In genomic region chr7:16914453-16915343, GRCm38 (mm10) we compare ENCODE assay signal across 11 mouse cellular contexts. TPM values are rescaled to one million over a fixed set of nuclear protein-coding genes. Genes with fewer than 3 reads are reported as not detected.
DNase-seq lines count a peak whose midpoint lies in the region; ATAC-seq and TF ChIP-seq lines count a peak whose summit lies in the region.
"Had no signal": no experiment of that assay in that cellular context is flagged by ENCODE, and none has a peak within 500 bp of the region (broad histone marks: within the 10 kb centered on the region; RNA-seq: fewer than 3 reads in every experiment).

No protein-coding gene starts in this region.

- DNase-seq in hindbrain, embryonic 11.5 days (ENCODE audit: low spot score), result no peak
- no peak for DNase-seq in CH12.LX (ENCODE audit: extremely low read depth)
- no peak for DNase-seq in MEL (ENCODE audit: low read depth, low spot score)
- DNase-seq in hindbrain, embryonic 14.5 days (ENCODE audit: low spot score), result no peak
- no peak for DNase-seq in spleen, postnatal 4 days (ENCODE audit: low spot score in 2 of 2)
- DNase-seq in kidney, adult 18-20 months, result no peak
- no peak for DNase-seq in B cell, adult 2 months

- no peak overlapping the region for H3K4me3 ChIP-seq in hindbrain, embryonic 13.5 days
- no peak overlapping the region for H3K4me3 ChIP-seq in hindbrain, embryonic 11.5 days (ENCODE audit: low read depth, low read length)
- H3K4me3 ChIP-seq in CH12.LX (replicated peaks in 1 of 3; ENCODE audit: low read depth in 2 of 3, low read length in 2 of 3, poor library complexity in 1 of 3) (no peak overlapping the region), MEL (ENCODE audit: control insufficient read depth in 1 of 2, insufficient read depth in 1 of 2, low read depth in 2 of 2, low read length in 2 of 2) (no peak overlapping the region)
- H3K4me3 ChIP-seq in hindbrain, embryonic 14.5 days (replicated peaks; ENCODE audit: low read length), result no peak overlapping the region
- H3K4me3 ChIP-seq: liver, embryonic 15.5 days had no signal

- H3K4me2 ChIP-seq in hindbrain, embryonic 13.5 days, result no peak overlapping the region
- no peak overlapping the region for H3K4me2 ChIP-seq in hindbrain, embryonic 11.5 days (replicated peaks; ENCODE audit: low read depth, low read length)
- H3K4me2 ChIP-seq in CH12.LX (ENCODE audit: insufficient read depth, low read depth, poor library complexity, severe bottlenecking), result no peak overlapping the region
- H3K4me2 ChIP-seq in hindbrain, embryonic 14.5 days (replicated peaks), result no peak overlapping the region
- H3K4me2 ChIP-seq: liver, embryonic 15.5 days had no signal

- no peak overlapping the region for H3K9ac ChIP-seq in hindbrain, embryonic 13.5 days
- H3K9ac ChIP-seq in hindbrain, embryonic 11.5 days (ENCODE audit: low read depth, low read length), result no peak overlapping the region
- H3K9ac ChIP-seq in CH12.LX (ENCODE audit: insufficient read depth, low read depth) (no peak overlapping the region), MEL (ENCODE audit: control insufficient read depth, low read depth, low read length, poor library complexity, severe bottlenecking) (no peak overlapping the region)
- no peak overlapping the region for H3K9ac ChIP-seq in hindbrain, embryonic 14.5 days
- H3K9ac ChIP-seq: liver, embryonic 15.5 days had no signal

- H3K36me3 ChIP-seq in hindbrain, embryonic 13.5 days, result peaks cover 59% of the 10 kb centered on the region
- H3K36me3 ChIP-seq in hindbrain, embryonic 11.5 days (ENCODE audit: control insufficient read depth, insufficient read depth, low read length), result peaks cover 11% of the 10 kb centered on the region
- peaks cover 51 to 90% of the 10 kb centered on the region in 2 experiments for H3K36me3 ChIP-seq in CH12.LX (replicated peaks in 1 of 2; ENCODE audit: control insufficient read depth in 1 of 2, insufficient read depth in 1 of 2, low read length in 1 of 2)
- H3K36me3 ChIP-seq in MEL (ENCODE audit: control insufficient read depth in 1 of 2, insufficient read depth in 2 of 2, low read length in 2 of 2), result peaks cover 0 to 8% of the 10 kb centered on the region in 2 experiments
- H3K36me3 ChIP-seq in hindbrain, embryonic 14.5 days (replicated peaks; ENCODE audit: control insufficient read depth, insufficient read depth), result peaks cover 65% of the 10 kb centered on the region

- TF ChIP-seq RAD21 in CH12.LX (IDR thresholded peaks at IDR 0.05; ENCODE audit: low read depth, low read length), result no peak
- TF ChIP-seq RAD21 in MEL (IDR thresholded peaks at IDR 0.05; ENCODE audit: low read depth, low read length), result no peak

- dilution Hi-C loops in CH12.LX (cut with MboI; ENCODE audit: extremely low pct_ligation_motif_present, extremely low pct_unique_long_range_greater_than_20kb, low sequenced_read_pairs), result no loop called here

- no peak for TF ChIP-seq EP300 in CH12.LX (IDR thresholded peaks at IDR 0.05; ENCODE audit: low read length)
- TF ChIP-seq EP300 in MEL (IDR thresholded peaks at IDR 0.05; ENCODE audit: low read depth in 1 of 2, low read length in 2 of 2), result no peak

- TF ChIP-seq CTCF in CH12.LX (conservative IDR thresholded peaks at IDR 0.05 in 1 of 2, IDR thresholded peaks at IDR 0.05 in 1 of 2; ENCODE audit: low read depth in 2 of 2, low read length in 2 of 2) (no peak), MEL (IDR thresholded peaks at IDR 0.05 in 2 of 3, conservative IDR thresholded peaks at IDR 0.05 in 1 of 3; ENCODE audit: control insufficient read depth in 1 of 3, insufficient read depth in 1 of 3, low read depth in 2 of 3, low read length in 3 of 3, poor library complexity in 1 of 3, severe bottlenecking in 1 of 3) (no peak)

- H3K79me2 ChIP-seq in CH12.LX (replicated peaks; ENCODE audit: control insufficient read depth, extremely low read depth, insufficient read depth, poor library complexity, severe bottlenecking), result 0 out of 2 replicates have a peak, but pooled peaks cover 4% of the 10 kb centered on the region
- H3K79me2 ChIP-seq in MEL (ENCODE audit: control insufficient read depth, insufficient read depth, low read length, poor library complexity), result peaks cover 6% of the 10 kb centered on the region; the same call in 1 of the 2 replicates

- ATAC-seq in hindbrain, embryonic 13.5 days (ENCODE audit: low FRiP score), result no peak
- no peak for ATAC-seq in hindbrain, embryonic 11.5 days (ENCODE audit: low FRiP score)
- ATAC-seq in hindbrain, embryonic 14.5 days (ENCODE audit: low FRiP score), result no peak

- in situ Hi-C loops in CH12.LX (cut with MboI; ENCODE audit: low pct_ligation_motif_present, low pct_unique_long_range_greater_than_20kb, low sequenced_read_pairs), result no loop called here

- H3K9me3 ChIP-seq in hindbrain, embryonic 13.5 days, result no peaks in the 10 kb centered on the region
- H3K9me3 ChIP-seq in hindbrain, embryonic 11.5 days (ENCODE audit: control insufficient read depth, low read length), result no peaks in the 10 kb centered on the region
- H3K9me3 ChIP-seq in CH12.LX (replicated peaks; ENCODE audit: low read length), result no peaks in the 10 kb centered on the region
- no peaks in the 10 kb centered on the region for H3K9me3 ChIP-seq in MEL (replicated peaks; ENCODE audit: insufficient read depth, low read length)
- no peaks in the 10 kb centered on the region for H3K9me3 ChIP-seq in hindbrain, embryonic 14.5 days (ENCODE audit: control insufficient read depth, low read length)
- H3K9me3 ChIP-seq: liver, embryonic 15.5 days had no signal

- H3K27ac ChIP-seq in hindbrain, embryonic 13.5 days, result peak overlapping the region; percentile 55; the same call in 1 of the 2 replicates
- H3K27ac ChIP-seq in hindbrain, embryonic 11.5 days (ENCODE audit: low read depth, low read length), result no peak overlapping the region
- H3K27ac ChIP-seq in CH12.LX (ENCODE audit: insufficient read depth, low read depth) (no peak overlapping the region), MEL (ENCODE audit: control insufficient read depth, low read depth, low read length) (no peak overlapping the region)
- H3K27ac ChIP-seq in hindbrain, embryonic 14.5 days, result 0 out of 2 replicates have a peak overlapping the region, but pooled peaks have one; percentile 26
- H3K27ac ChIP-seq: liver, embryonic 15.5 days had no signal

- WGBS in hindbrain, embryonic 13.5 days, result 86% methylated on average over 18 of the region's 18 CpGs
- WGBS in hindbrain, embryonic 11.5 days, result 87% methylated on average over 18 of the region's 18 CpGs
- WGBS in hindbrain, embryonic 14.5 days, result 84% methylated on average over 18 of the region's 18 CpGs

- peaks cover 54% of the 10 kb centered on the region for H3K4me1 ChIP-seq in hindbrain, embryonic 13.5 days (replicated peaks)
- peaks cover 7% of the 10 kb centered on the region for H3K4me1 ChIP-seq in hindbrain, embryonic 11.5 days (replicated peaks; ENCODE audit: control insufficient read depth, insufficient read depth, low read length)
- peaks cover 0 to 31% of the 10 kb centered on the region in 2 experiments; a peak in 2 of 4 replicates for H3K4me1 ChIP-seq in CH12.LX (ENCODE audit: control insufficient read depth in 1 of 2, insufficient read depth in 2 of 2)
- H3K4me1 ChIP-seq in MEL (ENCODE audit: control insufficient read depth in 1 of 2, insufficient read depth in 2 of 2, low read length in 2 of 2), result peaks cover 2 to 14% of the 10 kb centered on the region in 2 experiments; a peak in 3 of 4 replicates
- H3K4me1 ChIP-seq in hindbrain, embryonic 14.5 days (replicated peaks; ENCODE audit: control insufficient read depth, insufficient read depth, low read length), result peaks cover 13% of the 10 kb centered on the region

- TF ChIP-seq POLR2A in CH12.LX (IDR thresholded peaks at IDR 0.05; ENCODE audit: low read depth, low read length) (no peak), MEL (IDR thresholded peaks at IDR 0.05; ENCODE audit: control insufficient read depth in 1 of 2, insufficient read depth in 1 of 2, low read depth in 1 of 2, low read length in 2 of 2, poor library complexity in 1 of 2) (no peak)

- no peaks in the 10 kb centered on the region for H3K27me3 ChIP-seq in hindbrain, embryonic 13.5 days
- no peaks in the 10 kb centered on the region for H3K27me3 ChIP-seq in hindbrain, embryonic 11.5 days (ENCODE audit: control insufficient read depth, insufficient read depth, low read length)
- H3K27me3 ChIP-seq in CH12.LX (replicated peaks) (no peaks in the 10 kb centered on the region), MEL (ENCODE audit: control insufficient read depth in 1 of 2, insufficient read depth in 2 of 2, low read length in 2 of 2) (no peaks in the 10 kb centered on the region)
- H3K27me3 ChIP-seq in hindbrain, embryonic 14.5 days (ENCODE audit: control insufficient read depth, insufficient read depth, low read length), result no peaks in the 10 kb centered on the region
- H3K27me3 ChIP-seq: Patski had no signal

RNA-seq across cellular contexts. Expression of gene Ptgir, which starts 8.4 kb away (rescaled TPM):
- polyA plus RNA-seq in hindbrain, embryonic 13.5 days (2015; fragmentation: Nextera tagmentation; extraction: Ambion mirVana), result 0.78 and 0.83 TPM in 2 replicates
- polyA plus RNA-seq in hindbrain, embryonic 11.5 days (2014; fragmentation: Nextera tagmentation; extraction: Ambion mirVana), result 0.56 and 0.81 TPM in 2 replicates
- total RNA-seq in CH12.LX (2012; rRNA removed), result 7.0 and 7.5 TPM in 2 replicates
- total RNA-seq in CH12.LX (2014; rRNA removed), result 2.7 and 3.8 TPM in 2 replicates
- 31.1 and 33.3 TPM in 2 replicates for polyA plus RNA-seq in CH12.LX (2012; ENCODE audit: insufficient read length, low read depth)
- 19.6 and 22.8 TPM in 2 replicates for total RNA-seq in MEL (2012; rRNA removed)
- polyA plus RNA-seq in MEL (2012; ENCODE audit: insufficient read depth in 1 of 2, insufficient read length in 2 of 2, low read depth in 1 of 2, low replicate concordance in 2 of 2, missing spikeins in 1 of 2), result 10 to 100 TPM in 1 of 2 experiments, not detected in 1; 23.7 TPM
- polyA plus RNA-seq in hindbrain, embryonic 14.5 days (2014; fragmentation: Nextera tagmentation; extraction: Ambion mirVana), result 0.26 TPM in 1 of 2 replicates, not detected in the other
- total RNA-seq: layer of hippocampus, postnatal 36 days had no signal
- polyA plus RNA-seq: Patski had no signal

RNA-seq across cellular contexts. Expression of gene Calm3, which starts 9.2 kb away (rescaled TPM):
- 307 and 317 TPM in 2 replicates for polyA plus RNA-seq in hindbrain, embryonic 13.5 days (2015; fragmentation: Nextera tagmentation; extraction: Ambion mirVana)
- polyA plus RNA-seq in hindbrain, embryonic 11.5 days (2014; fragmentation: Nextera tagmentation; extraction: Ambion mirVana), result 322 and 337 TPM in 2 replicates
- total RNA-seq in CH12.LX (2012; rRNA removed) (312 and 326 TPM in 2 replicates), CH12.LX (2014; rRNA removed) (277 and 294 TPM in 2 replicates), MEL (2012; rRNA removed) (450 and 482 TPM in 2 replicates)
- polyA plus RNA-seq in CH12.LX (2012; ENCODE audit: insufficient read length, low read depth) (623 and 775 TPM in 2 replicates), MEL (2012; ENCODE audit: insufficient read depth in 1 of 2, insufficient read length in 2 of 2, low read depth in 1 of 2, low replicate concordance in 2 of 2, missing spikeins in 1 of 2) (1,000 to 10,000 TPM in 1 of 2 experiments, 100 to 1,000 TPM in 1; 515 to 1,030 TPM)
- 510 and 527 TPM in 2 replicates for polyA plus RNA-seq in hindbrain, embryonic 14.5 days (2014; fragmentation: Nextera tagmentation; extraction: Ambion mirVana)

RNA-seq across cellular contexts. Expression of gene Gng8, which starts 23.1 kb away (rescaled TPM):
- polyA plus RNA-seq in hindbrain, embryonic 13.5 days (2015; fragmentation: Nextera tagmentation; extraction: Ambion mirVana), result 6.1 and 8.2 TPM in 2 replicates
- polyA plus RNA-seq in hindbrain, embryonic 11.5 days (2014; fragmentation: Nextera tagmentation; extraction: Ambion mirVana), result 9.0 and 11.0 TPM in 2 replicates
- total RNA-seq in CH12.LX (2012; rRNA removed), result 0.25 TPM in 1 of 2 replicates, not detected in the other
- not detected in 2 replicates for total RNA-seq in CH12.LX (2014; rRNA removed)
- 2.4 and 2.5 TPM in 2 replicates for polyA plus RNA-seq in CH12.LX (2012; ENCODE audit: insufficient read length, low read depth)
- total RNA-seq in MEL (2012; rRNA removed), result 0.39 TPM in 1 of 2 replicates, not detected in the other
- polyA plus RNA-seq in MEL (2012; ENCODE audit: insufficient read depth in 1 of 2, insufficient read length in 2 of 2, low read depth in 1 of 2, low replicate concordance in 2 of 2, missing spikeins in 1 of 2), result 1 to 10 TPM in 1 of 2 experiments, not detected in 1; 2.2 TPM
- 0.78 and 2.5 TPM in 2 replicates for polyA plus RNA-seq in hindbrain, embryonic 14.5 days (2014; fragmentation: Nextera tagmentation; extraction: Ambion mirVana)

RNA-seq across cellular contexts. Expression of gene Pnmal2, which starts 29.8 kb away (rescaled TPM):
- polyA plus RNA-seq in hindbrain, embryonic 13.5 days (2015; fragmentation: Nextera tagmentation; extraction: Ambion mirVana), result 110 and 117 TPM in 2 replicates
- 7.8 and 11.0 TPM in 2 replicates for polyA plus RNA-seq in hindbrain, embryonic 11.5 days (2014; fragmentation: Nextera tagmentation; extraction: Ambion mirVana)
- total RNA-seq in CH12.LX (2012; rRNA removed), result 0.21 and 0.38 TPM in 2 replicates
- total RNA-seq in CH12.LX (2014; rRNA removed), result not detected in 2 replicates
- polyA plus RNA-seq in CH12.LX (2012; ENCODE audit: insufficient read length, low read depth), result 0.09 TPM in 1 of 2 replicates, not detected in the other
- total RNA-seq in MEL (2012; rRNA removed), result not detected in 2 replicates
- under 1 TPM in 1 of 2 experiments, not detected in 1; 0.07 TPM for polyA plus RNA-seq in MEL (2012; ENCODE audit: insufficient read depth in 1 of 2, insufficient read length in 2 of 2, low read depth in 1 of 2, low replicate concordance in 2 of 2, missing spikeins in 1 of 2)
- polyA plus RNA-seq in hindbrain, embryonic 14.5 days (2014; fragmentation: Nextera tagmentation; extraction: Ambion mirVana), result 96.1 and 96.4 TPM in 2 replicates

RNA-seq across cellular contexts. Expression of gene Dact3, which starts 39.6 kb away (rescaled TPM):
- polyA plus RNA-seq in hindbrain, embryonic 13.5 days (2015; fragmentation: Nextera tagmentation; extraction: Ambion mirVana), result 2.8 and 2.9 TPM in 2 replicates
- polyA plus RNA-seq in hindbrain, embryonic 11.5 days (2014; fragmentation: Nextera tagmentation; extraction: Ambion mirVana), result 7.6 and 8.0 TPM in 2 replicates
- total RNA-seq in CH12.LX (2012; rRNA removed) (2.9 and 3.5 TPM in 2 replicates), CH12.LX (2014; rRNA removed) (4.0 and 5.1 TPM in 2 replicates), MEL (2012; rRNA removed) (0.31 and 0.49 TPM in 2 replicates)
- polyA plus RNA-seq in CH12.LX (2012; ENCODE audit: insufficient read length, low read depth) (9.2 and 12.0 TPM in 2 replicates), MEL (2012; ENCODE audit: insufficient read depth in 1 of 2, insufficient read length in 2 of 2, low read depth in 1 of 2, low replicate concordance in 2 of 2, missing spikeins in 1 of 2) (1 to 10 TPM in 1 of 2 experiments, not detected in 1; 2.1 TPM)
- 5.8 and 6.6 TPM in 2 replicates for polyA plus RNA-seq in hindbrain, embryonic 14.5 days (2014; fragmentation: Nextera tagmentation; extraction: Ambion mirVana)

Comparison
In these comparisons a context has a peak if more than half of its experiments do, and no peak if none do; other contexts are left out.
1. H3K27ac ChIP-seq: peak in hindbrain, embryonic 13.5 days (single experiment) and hindbrain, embryonic 14.5 days (single experiment); none in hindbrain, embryonic 11.5 days (single experiment), CH12.LX (single experiment) and MEL (single experiment).
2. RNA of gene Ptgir, which starts 8.4 kb away (polyA plus RNA-seq): 31.1 to 33.3 TPM in CH12.LX and 23.7 TPM in MEL; 0.78 to 0.83 TPM in hindbrain, embryonic 13.5 days, 0.56 to 0.81 TPM in hindbrain, embryonic 11.5 days and 0.26 TPM in hindbrain, embryonic 14.5 days; every median in the first group is over 10 times any median in the second.